Mouse (Mus musculus) heart, adult 2 months (tissue): ENCODE measurements around the gene Farp2. TPM values are rescaled to one million over a fixed set of nuclear protein-coding genes. Genes with fewer than 3 reads are reported as not detected.

Experiments used
- DNase-seq, 2 experiments: peaks; one replicate each; pipeline ENCODE4 v3.0.0; 2021
- H3K27ac ChIP-seq: fragments of 200-600 bp; 2 replicates; pipeline ENCODE4 v1.8.1; 2022
- H3K27me3 ChIP-seq: fragments of 200-500 bp; 2 replicates; pipeline ENCODE4 v1.6.1; 2012; ENCODE audit warnings: mild to moderate bottlenecking, low read length, inconsistent platforms, mixed read lengths; ENCODE audit not compliant: control insufficient read depth, insufficient read depth
- H3K36me3 ChIP-seq: fragments of 200-500 bp; 2 replicates; pipeline ENCODE4 v1.6.1; 2012; ENCODE audit warnings: low read length, inconsistent platforms; ENCODE audit not compliant: control insufficient read depth, insufficient read depth
- H3K4me1 ChIP-seq: fragments of 200-500 bp; 2 replicates; pipeline ENCODE4 v1.6.1; 2011; ENCODE audit warnings: low read length; ENCODE audit not compliant: control insufficient read depth, insufficient read depth
- H3K4me3 ChIP-seq: fragments of 200-600 bp; 2 replicates; pipeline ENCODE4 v1.8.1; 2022
- H3K79me2 ChIP-seq: fragments of 200-500 bp; replicated peaks from 2 replicates; pipeline ENCODE4 v1.6.1; 2012; ENCODE audit warnings: mild to moderate bottlenecking, inconsistent platforms, low read length, moderate library complexity, mixed read lengths; ENCODE audit not compliant: control insufficient read depth, insufficient read depth
- H3K9ac ChIP-seq: fragments of 200-500 bp; 2 replicates; pipeline ENCODE4 v1.6.1; 2012; ENCODE audit warnings: low read depth, mild to moderate bottlenecking, control low read depth, inconsistent platforms, low read length, mixed read lengths
- CTCF ChIP-seq: fragments of 200-600 bp; IDR thresholded peaks from 2 replicates; pipeline ENCODE4 v1.8.1; 2022; ENCODE audit warnings: antibody characterized with exemption, mild to moderate bottlenecking, moderate library complexity
- EP300 ChIP-seq: fragments of 200-500 bp; IDR thresholded peaks from 2 replicates; pipeline ENCODE4 v1.6.1; 2011; ENCODE audit warnings: low read depth, low read length, control low read depth; ENCODE audit not compliant: insufficient read depth
- POLR2A ChIP-seq: fragments of 200-500 bp; IDR thresholded peaks from 2 replicates; pipeline ENCODE4 v1.6.1; 2011; ENCODE audit warnings: mild to moderate bottlenecking, low read depth, low read length, control low read depth; ENCODE audit not compliant: insufficient read depth
- WGBS: fragments of 180-500 bp; shearing (Covaris S2); methylation state at CpG from one replicate; pipeline ENCODE4 v1.1.7; 2018; 5-methylcytosine and 5-hydroxymethylcytosine counted together
- intact Hi-C: fragments of 180-260 bp; cut with DNase I; formaldehyde crosslinking; loops from one replicate; pipeline ENCODE4 v1.15.1; 2025
- polyA plus RNA-seq: library from polyadenylated mRNA; depleted of rRNA; stranded (reverse); fragments of >200 nt; gene quantifications from 2 replicates; pipeline ENCODE4 v1.2.3, GENCODE M21; 2012
- total RNA-seq, 2 experiments: library from RNA; stranded (reverse); gene quantifications; 2 replicates each; pipeline ENCODE4 v1.2.3; 2021

The Farp2 gene
- total and polyA plus RNA-seq, 3 experiments, result 6.6 to 21.5 (median 18.5) TPM

DNA sequence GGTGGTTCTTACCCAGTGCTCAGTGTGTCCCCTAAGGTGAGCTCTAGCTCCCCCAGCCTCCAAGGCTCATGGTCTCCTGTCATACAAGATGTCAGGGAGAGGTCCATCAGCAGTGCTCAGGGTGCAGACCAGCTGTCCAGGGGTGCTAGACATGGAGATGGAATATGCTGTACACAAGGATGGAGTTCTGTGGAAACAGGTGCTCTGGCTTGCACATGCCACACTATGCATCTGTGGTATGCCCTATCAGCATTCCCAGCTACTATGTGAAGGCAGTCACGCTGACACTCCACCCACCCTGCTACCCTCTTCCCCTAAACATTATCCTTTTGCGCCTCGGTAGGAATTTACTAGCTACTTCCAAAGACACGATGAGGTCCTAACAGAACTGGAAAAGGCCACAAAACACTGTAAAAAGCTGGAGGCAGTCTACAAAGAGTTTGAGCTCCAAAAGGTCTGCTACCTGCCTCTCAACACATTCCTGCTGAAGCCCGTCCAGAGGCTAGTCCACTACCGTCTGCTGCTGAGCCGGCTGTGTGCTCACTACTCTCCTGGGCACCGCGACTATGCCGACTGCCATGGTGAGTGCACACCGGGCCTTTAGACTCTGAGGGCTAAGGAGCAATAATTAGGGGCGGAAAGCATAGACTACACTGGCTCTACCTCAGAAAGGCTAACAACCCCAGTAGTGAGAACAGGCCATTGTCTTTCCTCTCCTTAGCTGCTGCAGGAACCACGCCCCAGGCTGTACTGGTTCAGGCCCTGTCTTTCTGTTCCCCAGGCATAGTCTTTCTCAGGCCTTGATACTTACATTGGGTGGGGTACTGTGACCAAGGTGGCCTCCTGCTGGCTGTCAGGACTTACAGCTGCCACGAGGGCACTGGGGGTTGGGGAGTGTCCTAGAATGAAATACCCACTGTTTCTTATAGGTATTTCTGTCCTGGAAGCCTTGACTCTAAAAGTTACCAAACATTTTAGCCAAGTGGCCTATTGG, 95.5 kb downstream of the Farp2 start:
- Histone ChIP-seq H3K27ac (no peak overlapping the region), H3K79me2 (no peaks in the 10 kb centered on the region), H3K4me3 (no peak overlapping the region), H3K9ac (no peak overlapping the region), H3K36me3 (no peaks in the 10 kb centered on the region), H3K27me3 (no peaks in the 10 kb centered on the region), H3K4me1 (no peaks in the 10 kb centered on the region)
- intact Hi-C loops, result no loop called here
- TF ChIP-seq EP300 (no peak), POLR2A (no peak), CTCF (no peak)
- no peak for DNase-seq
- 84% methylated on average over 14 of the region's 14 CpGs for WGBS

DNA sequence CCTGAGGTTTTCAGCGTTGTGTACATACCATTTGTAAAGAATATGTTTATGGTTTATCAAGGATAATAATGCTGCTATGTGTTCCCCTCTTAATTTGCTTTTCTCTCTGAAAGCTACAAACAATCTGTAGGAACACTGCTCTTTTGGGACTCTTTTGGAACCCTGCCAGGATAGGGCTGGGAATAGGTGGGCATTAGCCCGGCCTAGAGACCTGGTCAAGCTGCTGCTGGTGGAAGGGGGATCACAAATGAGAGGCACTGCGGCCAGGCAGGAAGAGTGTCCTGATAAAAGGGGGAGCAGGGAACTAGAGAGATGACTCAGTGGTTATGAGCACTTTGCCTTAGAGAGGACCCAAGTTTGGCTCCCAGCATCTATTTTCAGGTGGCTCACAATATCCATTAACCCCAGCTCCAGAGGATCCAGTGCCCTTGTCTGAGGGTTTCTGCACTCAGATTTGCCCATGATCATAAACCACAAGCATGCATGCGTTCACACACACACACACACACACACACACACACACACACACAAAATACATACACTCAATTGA, 96.9 kb downstream of the Farp2 start:
- Histone ChIP-seq H3K9ac (no peak overlapping the region), H3K79me2 (no peaks in the 10 kb centered on the region), H3K27ac (no peak overlapping the region), H3K36me3 (no peaks in the 10 kb centered on the region), H3K27me3 (no peaks in the 10 kb centered on the region), H3K4me3 (no peak overlapping the region), H3K4me1 (no peaks in the 10 kb centered on the region)
- intact Hi-C loops, result no loop called here
- 63% methylated on average over 4 of the region's 4 CpGs for WGBS
- no peak for TF ChIP-seq EP300
- no peak for TF ChIP-seq POLR2A
- no peak for TF ChIP-seq CTCF
- no peak for DNase-seq

DNA sequence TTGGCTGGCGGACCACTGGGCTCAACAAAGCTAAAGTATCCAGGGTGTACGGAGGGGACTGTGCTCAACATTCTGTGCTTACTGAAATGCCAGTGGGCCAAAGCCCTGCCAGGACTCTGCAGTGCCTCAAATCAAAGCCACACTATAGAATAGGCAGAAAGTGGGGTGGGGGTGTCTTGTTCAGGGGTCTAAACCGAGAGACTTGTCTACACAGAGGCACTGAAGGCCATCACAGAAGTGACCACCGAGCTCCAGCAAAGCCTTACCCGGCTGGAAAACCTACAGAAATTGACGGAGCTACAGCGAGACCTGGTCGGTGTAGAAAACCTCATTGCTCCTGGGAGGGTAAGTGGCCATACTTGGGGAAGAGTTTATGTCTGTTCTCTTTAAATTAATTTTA, 97.9 kb downstream of the Farp2 start:
- Histone ChIP-seq H3K36me3 (no peaks in the 10 kb centered on the region), H3K79me2 (no peaks in the 10 kb centered on the region), H3K4me1 (no peaks in the 10 kb centered on the region), H3K9ac (no peak overlapping the region), H3K27ac (no peak overlapping the region), H3K4me3 (no peak overlapping the region), H3K27me3 (no peaks in the 10 kb centered on the region)
- no peak for TF ChIP-seq CTCF
- no peak for TF ChIP-seq POLR2A
- TF ChIP-seq EP300, result no peak
- 88% methylated on average over 8 of the region's 8 CpGs for WGBS
- no peak for DNase-seq
- intact Hi-C loops, result no loop called here

DNA sequence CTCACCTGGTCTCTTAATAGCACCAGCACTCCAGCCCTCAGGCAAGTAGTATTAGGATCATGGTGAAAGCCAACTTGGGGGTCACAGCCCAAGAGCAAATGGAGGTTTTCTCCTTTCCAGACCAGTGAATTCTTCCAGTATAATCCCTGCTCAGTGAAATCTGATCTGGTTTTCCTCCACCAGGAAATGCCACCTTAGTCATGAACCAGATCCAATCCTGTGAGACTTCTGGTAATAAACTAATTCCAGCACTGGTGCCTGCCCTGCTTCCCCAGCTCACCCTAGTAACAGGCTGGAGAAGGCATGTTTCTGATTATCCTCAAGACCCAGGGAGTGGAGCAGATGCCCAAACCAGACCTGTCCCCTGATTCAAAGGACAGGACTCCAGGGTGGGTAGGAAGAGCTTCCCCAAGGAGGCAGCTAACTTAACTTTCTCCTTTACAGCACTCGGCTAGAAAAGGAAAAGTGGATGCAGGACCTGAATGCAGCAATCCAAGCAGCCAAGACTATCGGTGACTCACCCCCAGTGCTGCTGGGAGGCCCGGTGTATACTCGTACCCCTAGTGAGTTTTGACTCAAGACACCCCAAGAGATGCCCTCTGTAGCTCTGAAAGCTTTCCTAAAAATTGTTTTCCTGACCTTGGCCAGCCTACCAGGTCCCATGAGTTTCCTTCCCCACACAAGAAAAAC, 106.3 kb downstream of the Farp2 start:
- Histone ChIP-seq H3K79me2 (no peaks in the 10 kb centered on the region), H3K9ac (no peak overlapping the region), H3K27me3 (no peaks in the 10 kb centered on the region), H3K27ac (no peak overlapping the region), H3K36me3 (no peaks in the 10 kb centered on the region), H3K4me1 (no peaks in the 10 kb centered on the region), H3K4me3 (no peak overlapping the region)
- DNase-seq, result no peak
- no peak for TF ChIP-seq EP300
- TF ChIP-seq CTCF, result no peak
- TF ChIP-seq POLR2A, result no peak
- intact Hi-C loops, result no loop called here
- WGBS, result 82% methylated on average over 4 of the region's 4 CpGs

DNA sequence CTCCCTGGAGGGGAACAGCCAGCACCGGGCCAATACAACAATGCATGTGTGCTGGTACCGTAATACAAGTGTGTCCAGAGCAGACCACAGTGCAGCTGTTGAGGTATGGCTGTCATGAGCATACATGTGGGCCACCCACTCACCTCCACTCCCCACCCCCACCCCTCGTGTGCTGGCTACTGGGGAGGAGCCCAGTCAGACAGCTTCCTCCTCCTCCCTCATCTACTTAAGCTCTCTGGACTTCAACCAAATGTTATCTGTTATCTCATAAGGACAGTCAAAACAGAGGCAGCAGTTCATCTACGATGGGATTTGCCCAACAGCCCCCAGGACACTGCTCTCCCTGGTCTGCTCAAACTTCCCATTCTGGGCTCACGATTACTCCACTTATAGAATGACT, 107.1 kb downstream of the Farp2 start:
- Histone ChIP-seq H3K9ac (no peak overlapping the region), H3K4me1 (no peaks in the 10 kb centered on the region), H3K36me3 (no peaks in the 10 kb centered on the region), H3K27ac (no peak overlapping the region), H3K27me3 (no peaks in the 10 kb centered on the region), H3K4me3 (no peak overlapping the region), H3K79me2 (no peaks in the 10 kb centered on the region)
- 49% methylated on average over 5 of the region's 5 CpGs for WGBS
- DNase-seq, result no peak
- TF ChIP-seq CTCF, result no peak
- TF ChIP-seq EP300, result no peak
- TF ChIP-seq POLR2A, result no peak
- intact Hi-C loops, result no loop called here
